Mouse (Mus musculus): ENCODE results near the gene Plekhj1.
"Not testable (repeated sequence)": the region's sequence is repeated elsewhere in the genome, so short reads cannot be mapped to it uniquely, and the experiment has no call there.

Plekhj1 gene

DNA sequence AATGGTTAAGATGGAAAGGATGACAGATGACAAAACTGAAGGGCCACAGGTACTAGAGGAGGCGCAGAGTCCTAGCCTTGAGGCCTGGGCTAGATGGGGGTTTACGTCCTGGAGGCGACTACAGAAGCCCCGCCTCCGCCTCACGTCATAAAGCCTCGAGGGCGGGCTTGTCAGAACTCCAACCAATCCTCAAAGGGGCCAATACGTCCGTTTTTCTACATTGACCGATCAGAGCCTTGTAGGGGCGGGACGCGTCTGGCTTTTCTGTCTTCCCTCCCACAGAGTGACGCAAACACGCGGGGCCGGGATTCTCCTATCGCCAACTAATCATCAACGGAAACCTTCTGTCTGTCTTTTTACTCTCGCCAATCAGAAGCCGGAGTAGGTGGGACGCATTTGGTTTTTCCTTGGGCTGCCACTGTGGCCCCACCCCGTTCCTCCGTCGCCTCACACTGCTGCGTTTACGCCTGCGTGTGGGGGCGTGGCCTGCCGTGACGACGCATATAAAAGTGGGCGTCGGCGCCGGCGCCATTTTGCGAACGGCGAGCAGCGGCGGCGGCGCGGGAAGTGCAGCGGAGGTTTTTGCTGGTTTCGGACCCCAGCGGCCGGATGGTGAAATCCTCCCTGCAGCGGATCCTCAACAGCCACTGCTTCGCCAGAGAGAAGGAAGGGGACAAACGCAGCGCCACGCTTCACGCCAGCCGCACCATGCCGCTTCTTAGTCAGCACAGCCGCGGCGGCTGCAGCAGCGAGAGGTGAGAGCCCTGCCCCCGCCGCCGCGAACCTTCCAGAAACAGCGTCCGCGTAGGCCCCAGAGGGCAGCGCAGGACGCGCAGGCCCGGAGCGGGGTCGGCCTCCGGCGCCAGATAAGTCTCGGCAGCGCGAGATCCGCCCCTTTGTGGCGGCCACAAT is 28.0 kb upstream of the Plekhj1 start, which contains the start of gene Oaz1:
Oaz1 (plus strand) TSS at position 506 of the 912 bp plus-strand sequence.
- DNase-seq (ENCODE audit: low spot score in 2 of 2), result peak; percentile 99

DNA sequence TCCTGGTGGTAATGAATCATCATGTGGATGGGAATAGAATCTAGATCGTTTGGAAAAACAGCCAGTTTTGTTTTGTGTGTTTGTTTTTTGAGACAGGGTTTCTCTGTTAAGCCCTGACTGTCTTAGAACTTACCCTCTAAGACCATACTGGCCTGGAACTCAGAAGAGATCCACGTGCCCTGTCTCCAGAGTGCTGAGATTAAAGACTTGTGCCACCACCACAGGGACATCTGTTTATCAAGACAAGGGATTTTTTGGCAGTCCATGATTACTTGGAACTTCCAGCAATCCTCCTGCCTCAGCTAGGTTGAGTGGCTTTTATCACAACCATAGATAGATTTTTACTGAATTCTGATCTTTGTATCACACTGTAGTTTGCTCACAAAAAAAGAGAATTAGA is 26.4 kb upstream of the Plekhj1 start:
- DNase-seq (ENCODE audit: low spot score in 2 of 2), result no peak

DNA sequence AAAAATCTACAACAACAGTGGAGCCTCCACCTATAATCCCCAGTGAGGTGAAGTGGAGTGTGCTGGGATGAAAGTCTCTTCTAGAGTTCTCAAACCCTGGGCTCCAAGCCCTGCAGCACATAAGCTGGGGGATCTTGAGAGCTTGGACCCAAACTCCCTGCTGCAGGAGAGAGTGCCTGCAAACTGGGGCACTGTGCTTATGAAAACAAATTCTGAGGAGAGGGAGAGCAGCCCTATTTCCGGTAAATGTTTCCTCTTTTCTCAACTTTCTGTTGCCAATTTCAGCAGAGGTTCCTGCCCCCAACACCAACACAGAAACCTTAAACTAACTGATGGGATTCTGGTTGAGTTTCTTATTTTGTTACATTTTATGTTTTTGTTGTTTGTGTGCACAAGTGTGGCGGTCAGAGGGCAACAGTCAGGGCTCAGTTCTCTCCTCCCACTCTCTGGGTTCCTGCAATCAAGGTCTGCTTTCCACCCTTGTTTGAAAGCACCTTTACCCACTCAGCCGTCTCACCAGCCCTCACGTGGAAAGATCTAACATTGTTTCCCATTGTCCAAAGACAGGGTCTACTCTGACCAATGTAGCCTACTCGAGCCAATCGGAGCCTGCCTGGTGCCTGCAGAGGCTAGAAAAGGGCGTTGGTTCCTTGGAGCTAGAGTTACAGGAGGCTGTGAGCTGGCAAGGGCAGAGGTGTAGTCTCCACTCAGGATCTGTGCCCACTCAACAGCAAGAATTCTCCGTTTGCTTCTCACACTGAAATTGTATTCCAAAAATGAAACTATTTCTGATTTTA is 25.6 kb upstream of the Plekhj1 start:
- no peak for DNase-seq (ENCODE audit: low spot score in 2 of 2)

GRCm38 (mm10) chr10:80823316-80823715 is 24.9 kb upstream of the Plekhj1 start:
- DNase-seq (ENCODE audit: low spot score in 2 of 2), result no peak

- DNase-seq (ENCODE audit: low spot score in 2 of 2), result no peak
Measured at GRCm38 (mm10) chr10:80822528-80822927, 24.1 kb upstream of the Plekhj1 start.

- DNase-seq (ENCODE audit: low spot score in 2 of 2), result peak in 1 of 2 experiments; percentile 49
Measured at GRCm38 (mm10) chr10:80821991-80822390, 23.6 kb upstream of the Plekhj1 start.

GRCm38 (mm10) chr10:80819406-80819805 is 21.0 kb upstream of the Plekhj1 start:
- DNase-seq (ENCODE audit: low spot score in 2 of 2), result no peak

DNA sequence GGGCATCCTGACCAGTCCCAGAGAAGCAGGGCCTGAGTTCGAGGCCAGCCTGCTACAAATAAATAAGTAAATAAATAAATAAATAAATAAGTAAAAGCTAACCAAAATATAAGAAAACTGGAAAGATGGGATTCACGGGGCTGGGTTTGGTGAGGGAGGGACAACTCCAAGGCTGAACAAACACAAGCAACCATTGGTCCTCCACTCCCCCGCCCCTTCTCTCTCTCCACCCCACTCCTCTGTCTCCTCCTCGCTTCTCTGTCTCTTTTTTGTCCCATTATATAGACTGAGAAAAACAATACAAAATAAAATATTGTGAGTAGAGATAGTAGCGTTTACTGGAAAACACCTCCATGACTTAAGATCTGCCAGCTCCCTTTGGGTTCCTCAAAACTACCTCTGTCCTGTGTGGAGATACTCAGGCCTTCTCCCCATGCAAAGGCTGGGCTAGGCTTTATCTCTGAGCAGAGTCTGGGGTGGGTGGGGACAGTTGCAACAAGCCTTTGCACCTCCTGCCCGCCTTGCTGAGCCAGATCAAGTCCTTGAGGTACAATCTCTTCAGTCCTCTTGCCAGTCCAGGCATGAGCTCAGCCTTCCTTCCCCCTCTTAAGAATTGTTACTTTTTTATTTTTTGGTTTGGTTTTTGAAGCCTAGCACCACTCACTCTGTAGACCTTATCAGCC is 20.3 kb upstream of the Plekhj1 start:
- DNase-seq (ENCODE audit: low spot score in 2 of 2), result no peak

DNA sequence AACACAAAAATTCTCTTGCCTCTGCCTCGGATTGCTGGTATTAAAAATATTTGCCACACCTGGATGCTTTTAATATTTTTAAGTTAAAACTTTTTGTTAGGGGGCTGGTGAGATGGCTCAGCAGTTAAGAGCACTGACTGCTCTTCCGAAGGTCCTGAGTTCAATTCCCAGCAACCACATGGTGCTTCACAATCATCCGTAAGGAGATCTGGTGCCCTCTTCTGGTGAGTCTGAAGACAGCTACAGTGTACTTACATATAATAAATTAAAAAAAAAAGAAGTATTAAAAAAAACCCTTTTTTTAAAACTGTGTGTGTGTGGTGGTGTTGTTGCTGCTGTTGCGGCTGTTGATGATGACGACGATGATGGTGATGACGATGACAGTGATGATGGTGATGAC is 19.5 kb upstream of the Plekhj1 start:
- not testable (repeated sequence) for DNase-seq (ENCODE audit: low spot score in 2 of 2)

DNA sequence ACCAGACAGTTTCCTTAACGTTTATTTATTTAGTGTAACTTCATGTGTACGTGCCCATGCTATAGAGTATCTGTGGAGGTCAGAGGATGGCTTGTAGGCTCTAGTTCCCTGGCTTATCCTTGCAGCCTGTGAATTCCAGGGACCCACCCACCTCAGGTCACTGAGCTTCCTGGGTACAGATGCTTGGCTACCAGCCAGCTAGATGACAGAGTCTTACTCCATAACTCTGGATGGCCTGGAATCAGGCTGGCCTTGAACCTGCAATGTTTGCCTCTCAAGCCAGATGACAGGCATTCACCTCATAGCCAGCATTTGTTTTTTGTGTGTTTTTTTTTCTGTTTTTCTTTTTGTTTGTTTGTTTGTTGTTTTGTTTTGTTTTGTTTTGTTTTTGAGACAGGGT is 18.7 kb upstream of the Plekhj1 start:
- DNase-seq (ENCODE audit: low spot score in 2 of 2), result no peak

DNA sequence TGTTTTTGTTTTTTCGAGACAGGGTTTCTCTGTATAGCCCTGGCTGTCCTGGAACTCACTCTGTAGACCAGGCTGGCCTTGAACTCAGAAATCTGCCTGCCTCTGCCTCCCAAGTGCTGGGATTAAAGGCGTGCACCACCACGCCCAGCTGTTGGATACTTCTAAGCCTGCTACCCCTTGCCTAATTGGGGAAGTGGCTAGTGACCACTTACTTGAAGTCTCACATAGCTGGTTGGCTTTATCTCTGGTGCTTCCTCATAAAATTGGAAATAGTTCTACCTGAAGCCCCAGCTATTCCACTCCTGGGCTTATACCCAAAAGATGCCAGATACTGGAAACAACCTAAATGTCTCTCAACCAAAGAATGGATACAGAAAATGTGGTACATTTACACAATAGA is 17.9 kb upstream of the Plekhj1 start:
- DNase-seq (ENCODE audit: low spot score in 2 of 2), result not testable (repeated sequence)

DNA sequence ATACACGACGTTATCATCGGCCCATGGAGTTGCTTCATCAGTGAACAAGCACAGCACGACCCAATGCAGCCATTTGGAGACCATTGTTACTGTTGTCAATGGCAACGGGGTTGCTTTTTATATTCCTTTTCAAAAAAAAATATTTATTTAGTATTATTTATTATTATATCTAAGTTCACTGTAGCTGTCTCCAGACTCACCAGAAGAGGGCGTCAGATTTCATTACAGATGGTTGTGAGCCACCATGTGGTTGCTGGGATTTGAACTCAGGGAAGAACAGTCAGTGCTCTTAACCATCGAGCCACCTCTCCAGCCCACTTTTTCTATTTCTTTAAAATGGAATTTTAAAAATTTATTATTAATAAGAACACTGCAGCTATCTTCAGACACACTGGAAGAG is 16.4 kb upstream of the Plekhj1 start:
- no peak for DNase-seq (ENCODE audit: low spot score in 2 of 2)

DNA sequence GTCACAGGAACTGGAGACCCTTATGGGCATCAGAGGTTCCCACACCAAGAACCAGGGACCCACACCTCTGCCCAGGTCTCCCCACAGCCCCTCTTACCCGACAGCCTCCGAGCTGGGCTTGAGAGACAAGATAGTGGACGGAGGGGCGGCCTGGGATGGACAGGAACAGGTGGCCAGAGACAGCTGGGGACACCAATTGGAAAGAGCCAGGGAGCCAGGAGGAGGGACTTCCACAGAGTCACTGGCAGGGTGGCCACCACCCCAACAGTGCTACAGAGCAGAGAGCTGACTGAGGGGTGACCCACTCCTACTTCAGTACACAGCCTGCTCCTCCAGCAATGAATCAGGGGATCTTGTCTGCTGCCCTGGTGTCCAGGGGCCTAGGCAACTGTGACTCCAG is 14.9 kb upstream of the Plekhj1 start, which contains the start of gene Jsrp1:
Jsrp1 (minus strand) TSS at position 133 of the 400 bp plus-strand sequence.
- no peak for DNase-seq (ENCODE audit: low spot score in 2 of 2)

DNA sequence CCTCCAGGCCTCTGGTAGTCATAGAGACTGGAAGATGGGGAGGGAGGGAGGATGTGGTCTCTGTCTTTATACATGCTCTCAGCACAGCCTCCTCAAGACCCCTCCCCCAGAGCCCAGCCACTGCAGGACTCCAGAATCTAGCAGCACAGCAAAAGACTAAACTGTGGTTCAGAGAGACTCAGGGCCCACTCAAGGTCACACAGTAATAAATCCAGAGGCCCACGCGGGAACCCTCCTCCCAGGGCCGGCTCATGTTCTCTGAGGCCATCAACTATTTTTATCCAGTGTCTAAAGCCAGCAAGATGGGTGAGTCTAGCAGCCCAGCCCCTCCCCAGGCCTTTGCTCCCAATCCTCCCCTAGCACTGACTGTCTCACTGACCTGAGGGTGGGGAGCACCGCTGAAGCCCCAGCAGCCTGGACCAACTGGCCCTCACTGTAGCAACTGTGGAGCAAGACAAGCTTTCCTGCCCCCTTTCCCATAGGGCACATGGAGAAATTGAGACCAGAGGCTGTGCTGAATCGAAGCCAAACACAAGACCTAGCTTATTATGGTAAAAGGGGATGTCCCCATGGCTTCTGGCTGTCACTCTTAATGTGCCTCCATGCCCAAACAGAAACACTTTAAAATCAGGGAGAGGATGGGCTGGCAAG is 14.1 kb upstream of the Plekhj1 start:
- no peak for DNase-seq (ENCODE audit: low spot score in 2 of 2)

DNA sequence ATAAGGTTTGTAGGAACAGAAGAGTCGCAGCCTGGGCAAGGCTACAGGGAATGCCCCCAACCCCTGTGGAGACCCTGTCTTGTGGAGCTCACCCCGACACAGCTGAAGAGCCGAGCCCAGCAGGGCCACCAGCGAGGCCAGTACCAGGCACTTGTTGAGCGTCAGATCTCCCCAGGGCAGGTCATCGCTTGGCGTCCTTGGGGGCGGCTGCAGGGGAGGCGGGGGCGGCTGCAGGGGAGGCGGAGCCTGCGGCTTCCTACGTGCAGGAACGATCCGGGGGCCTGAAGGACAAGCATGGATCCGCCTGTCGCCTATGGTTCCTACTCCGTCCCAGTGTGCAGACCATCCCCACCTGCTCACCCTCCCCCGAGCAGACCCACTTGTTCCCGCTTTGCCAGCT is 11.7 kb upstream of the Plekhj1 start:
- no peak for DNase-seq (ENCODE audit: low spot score in 2 of 2)

GRCm38 (mm10) chr10:80808985-80809632 is 10.7 kb upstream of the Plekhj1 start:
- no peak for DNase-seq (ENCODE audit: low spot score in 2 of 2)

DNA sequence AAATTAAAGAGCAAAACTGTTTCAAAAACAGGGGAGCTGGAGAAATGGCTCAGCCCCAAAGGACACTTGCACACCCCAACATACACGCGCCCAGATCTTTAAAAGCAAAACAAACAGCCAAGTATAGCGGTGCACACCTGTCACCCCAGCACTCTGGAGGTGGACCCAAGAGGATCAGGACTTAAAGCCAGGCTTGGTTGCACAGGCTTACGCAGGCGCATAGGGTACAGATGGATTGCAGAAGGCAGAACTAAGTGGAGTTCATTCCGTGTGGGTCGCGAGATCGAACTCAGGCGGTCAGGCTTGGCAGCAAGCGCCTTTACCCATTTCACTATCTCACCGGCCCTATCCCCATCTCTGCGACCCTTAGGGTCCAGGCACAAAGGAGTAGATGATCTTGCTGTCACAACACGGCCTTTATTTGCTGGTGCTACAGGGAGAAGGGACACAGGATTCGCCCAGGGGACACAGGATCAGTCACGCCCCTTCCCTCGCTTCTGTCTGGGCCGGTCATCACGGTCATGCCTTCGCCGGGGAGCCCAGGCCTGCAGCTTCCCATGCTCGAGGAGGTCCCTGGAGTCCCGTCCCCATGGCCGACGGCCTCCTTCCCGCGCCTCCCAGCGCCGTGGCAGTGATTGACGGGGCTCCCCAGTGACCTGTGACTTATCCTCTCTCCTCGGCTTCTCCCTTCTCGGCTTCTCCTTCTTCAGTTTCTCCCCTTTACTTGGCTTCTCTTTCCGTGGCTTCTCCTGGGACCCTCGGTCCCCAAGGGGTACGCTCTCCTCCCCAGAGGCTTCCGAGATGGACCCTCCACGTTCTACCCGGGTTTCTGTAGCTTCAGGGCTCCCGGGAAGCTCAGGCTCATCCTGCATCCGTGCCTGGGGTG is 9.9 kb upstream of the Plekhj1 start:
- DNase-seq (ENCODE audit: low spot score in 2 of 2), result no peak

DNA sequence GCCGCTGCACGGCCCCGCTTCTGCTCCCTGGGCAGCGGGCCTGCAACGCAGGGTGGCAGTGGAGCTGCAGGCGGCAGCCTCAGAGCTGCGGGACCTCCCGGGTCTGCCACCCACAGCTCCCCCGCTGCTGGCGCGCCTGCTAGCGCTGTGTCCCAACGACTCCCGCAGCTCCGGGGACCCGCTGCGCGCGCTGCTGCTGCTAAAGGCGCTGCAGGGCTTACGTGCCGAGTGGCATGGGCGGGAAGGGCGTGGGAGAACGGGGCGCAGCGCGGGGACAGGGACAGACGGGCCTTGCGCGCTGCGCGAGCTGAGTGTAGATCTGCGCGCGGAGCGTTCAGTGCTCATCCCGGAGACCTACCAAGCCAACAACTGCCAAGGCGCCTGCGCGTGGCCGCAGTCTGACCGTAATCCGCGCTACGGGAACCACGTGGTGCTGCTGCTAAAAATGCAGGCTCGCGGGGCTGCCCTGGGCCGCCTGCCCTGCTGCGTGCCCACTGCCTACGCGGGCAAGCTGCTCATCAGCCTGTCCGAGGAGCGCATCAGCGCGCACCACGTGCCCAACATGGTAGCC is 8.7 kb upstream of the Plekhj1 start:
- peak; percentile 37 to 43 for DNase-seq (ENCODE audit: low spot score in 2 of 2)

DNA sequence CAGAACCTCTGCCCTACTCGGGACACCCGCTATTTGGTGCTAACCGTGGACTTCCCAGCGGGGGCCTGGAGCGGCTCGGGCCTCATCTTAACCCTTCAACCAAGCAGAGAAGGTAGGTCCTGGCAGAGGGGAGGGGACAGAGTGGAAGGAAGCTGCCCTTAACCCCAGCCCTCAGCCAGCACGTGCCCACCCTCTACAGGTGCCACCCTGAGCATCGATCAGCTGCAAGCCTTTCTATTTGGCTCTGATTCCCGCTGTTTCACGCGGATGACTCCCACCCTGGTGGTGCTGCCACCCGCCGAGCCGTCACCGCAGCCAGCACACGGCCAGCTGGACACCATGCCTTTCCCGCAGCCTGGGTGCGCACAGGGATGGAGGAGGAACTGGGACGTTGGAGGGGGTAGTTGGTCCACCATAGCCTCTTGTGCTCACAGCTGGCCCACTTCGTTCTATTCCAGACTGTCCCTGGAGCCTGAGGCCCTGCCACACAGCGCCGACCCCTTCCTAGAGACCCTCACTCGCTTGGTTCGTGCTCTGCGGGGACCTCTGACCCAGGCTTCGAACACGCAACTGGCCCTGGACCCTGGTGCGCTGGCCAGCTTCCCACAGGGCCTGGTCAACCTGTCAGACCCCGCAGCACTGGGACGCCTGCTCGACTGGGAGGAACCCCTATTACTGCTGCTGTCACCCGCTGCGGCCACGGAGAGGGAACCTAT is 8.1 kb upstream of the Plekhj1 start:
- DNase-seq (ENCODE audit: low spot score in 2 of 2), result no peak
